Mouse (Mus musculus) right cerebral cortex, postnatal 10 days (tissue): Measurements from ENCODE around the gene Dohh.

Experiments
- DNase-seq, 2 experiments: peaks; one replicate each; pipeline ENCODE4 v3.0.0; 2021; ENCODE audit warnings: low spot score in 2 of 2

Gene Dohh

DNA sequence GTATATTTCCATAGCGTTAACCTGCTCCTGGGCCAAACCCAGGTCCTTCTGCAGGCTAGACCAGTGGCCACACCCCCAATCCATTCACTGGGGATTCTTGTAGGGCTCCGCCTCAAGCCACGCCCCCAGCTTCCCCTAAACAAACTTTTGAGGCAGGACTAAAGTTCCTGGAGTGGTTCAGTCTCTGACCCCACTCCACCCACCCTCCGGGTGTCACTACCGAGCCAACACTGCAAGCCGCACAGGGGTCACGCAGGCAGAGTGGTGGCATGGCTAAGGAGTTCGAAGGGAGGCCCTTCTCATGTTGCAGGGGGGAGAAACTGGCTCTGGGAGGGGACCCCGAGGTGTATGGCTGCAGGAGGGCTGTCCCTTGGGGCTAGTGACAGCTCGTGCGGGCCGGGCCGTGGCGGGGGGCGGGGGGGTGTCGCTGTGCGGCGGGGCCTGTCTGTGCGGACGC lies 45.4 kb downstream of the Dohh start:
- DNase-seq, result peak; percentile 81 to 84

DNA sequence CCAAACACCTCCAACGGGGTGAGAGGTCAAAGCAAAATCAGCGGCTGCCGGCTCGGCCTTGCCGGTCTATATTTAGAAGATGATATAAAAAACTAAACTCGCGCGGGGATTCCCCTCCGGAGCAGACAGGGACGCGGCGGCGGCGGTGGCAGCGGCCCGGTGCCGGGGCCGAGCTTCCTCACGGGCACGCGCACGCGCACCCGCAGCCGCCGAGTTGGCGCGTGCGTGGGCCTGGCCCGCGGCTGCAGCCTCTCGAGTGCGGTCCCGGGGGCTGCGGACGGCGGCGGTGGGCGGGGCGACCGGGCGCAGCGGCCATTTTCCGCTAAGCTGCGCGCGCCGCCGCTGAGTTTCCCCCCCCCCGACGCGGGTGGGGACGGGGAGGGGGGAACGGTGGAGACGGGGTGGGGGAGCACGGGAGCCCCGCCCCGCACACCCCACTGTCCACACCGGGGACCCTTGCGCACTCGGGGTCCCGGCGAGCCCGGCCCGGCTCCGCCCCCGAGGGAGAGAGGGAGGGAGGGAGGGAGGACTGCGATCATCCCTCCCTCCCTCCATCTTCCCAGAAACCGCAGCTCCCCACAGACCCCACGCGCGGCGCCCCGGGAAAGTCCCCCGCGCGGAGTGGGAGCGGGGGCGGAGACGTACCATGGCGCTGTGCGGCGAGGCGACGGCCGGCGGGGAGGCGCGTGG lies 46.1 kb downstream of the Dohh start:
- peak; percentile 87 for DNase-seq

DNA sequence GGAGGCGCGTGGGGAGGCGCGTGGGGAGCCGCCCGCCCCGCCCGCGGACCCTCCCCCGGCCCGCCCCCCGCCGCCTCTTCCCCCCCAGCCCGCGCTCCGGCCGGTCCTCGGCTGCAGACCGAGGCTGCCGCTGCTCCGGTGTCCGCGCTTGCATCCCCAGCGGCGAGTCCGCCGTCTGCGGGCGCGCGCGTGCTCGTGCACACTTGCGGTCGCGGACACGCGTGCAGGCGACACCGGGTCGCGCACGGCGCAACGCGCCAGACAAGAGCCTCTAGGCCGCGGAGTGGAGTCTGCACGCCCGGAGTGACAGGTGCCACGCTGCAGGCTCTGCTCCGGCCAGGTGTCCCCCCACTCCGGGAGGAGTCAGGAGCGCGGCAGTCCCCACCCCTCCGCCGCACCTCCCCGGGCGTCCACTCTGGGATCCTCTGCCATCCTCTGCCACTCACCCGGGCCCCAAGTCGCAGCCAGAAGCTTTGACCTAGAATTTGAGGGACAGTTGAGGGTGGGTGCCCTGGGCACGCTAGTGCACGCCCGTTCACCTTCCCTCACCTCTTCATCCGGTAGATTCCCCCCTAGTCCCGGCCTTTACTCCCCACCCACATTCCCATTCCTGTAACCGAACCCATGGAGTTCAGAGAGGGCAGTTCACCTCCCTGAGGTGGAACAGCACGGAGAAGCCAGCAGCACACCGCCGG lies 46.8 kb downstream of the Dohh start:
- DNase-seq, result peak; percentile 81 to 86

DNA sequence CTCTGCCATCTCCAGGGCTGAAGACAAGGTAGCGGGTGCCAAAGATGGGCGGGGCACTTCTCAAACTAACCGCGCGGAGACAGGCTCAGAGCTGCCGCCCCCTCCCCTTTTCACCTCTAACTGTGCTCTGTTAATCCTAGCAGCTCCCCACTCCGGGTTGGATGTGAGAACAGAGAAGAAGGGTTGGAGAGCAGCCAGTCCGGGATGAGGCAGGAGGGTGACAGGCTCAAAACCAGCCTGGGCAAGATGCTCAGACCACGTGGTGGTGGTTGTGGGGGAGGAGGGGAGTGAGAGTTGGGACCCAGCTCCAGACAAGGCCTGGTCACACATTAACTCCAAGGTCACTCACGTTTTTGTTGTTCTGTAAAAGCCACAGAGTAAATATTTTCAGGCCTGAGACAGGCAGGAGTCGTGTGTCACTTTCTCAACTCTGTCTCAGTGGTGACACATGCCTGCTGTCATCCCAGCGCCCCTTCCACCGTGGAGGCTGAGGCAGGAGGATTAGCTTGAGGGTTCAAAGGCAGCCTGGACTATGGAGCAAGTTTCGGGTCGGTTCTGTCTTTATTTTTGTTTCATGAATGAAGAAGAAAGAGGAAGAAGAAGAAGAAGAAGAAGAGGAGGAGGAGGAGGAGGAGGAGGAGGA lies 47.4 kb downstream of the Dohh start:
- peak; percentile 78 to 84 for DNase-seq

DNA sequence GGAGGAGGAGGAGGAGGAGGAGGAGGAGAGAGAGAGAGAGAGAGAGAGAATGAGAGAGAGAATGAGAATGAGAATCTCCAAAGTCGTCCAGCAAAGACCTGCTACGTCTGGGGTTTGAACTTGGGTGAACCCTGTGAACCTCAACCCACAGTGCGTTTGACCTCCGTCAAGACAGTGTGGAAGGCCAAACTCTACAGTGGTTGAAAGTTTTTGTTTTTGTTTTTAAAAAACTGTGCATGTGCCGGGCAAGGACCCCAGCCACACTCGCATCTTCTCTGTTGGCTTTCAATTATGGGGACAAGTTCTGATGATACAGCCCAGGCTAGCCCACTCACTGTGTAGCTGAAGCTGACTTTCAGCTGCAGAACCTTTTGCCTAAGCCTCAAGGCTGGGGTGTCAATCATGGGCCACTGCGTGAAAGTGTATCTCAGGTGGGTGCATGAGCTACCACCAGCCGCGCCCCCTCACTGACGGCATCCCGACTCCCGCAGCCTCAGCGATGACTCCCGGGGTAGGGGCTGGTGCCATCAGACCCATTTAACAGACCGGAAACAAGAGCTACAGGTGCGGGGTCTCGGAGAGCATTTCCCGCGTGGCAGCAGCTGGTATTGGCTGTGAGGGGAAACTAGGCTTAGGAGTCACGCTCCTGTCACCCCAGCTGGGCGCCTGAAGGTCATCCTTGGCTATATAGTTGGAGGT lies 48.1 kb downstream of the Dohh start:
- no peak for DNase-seq

DNA sequence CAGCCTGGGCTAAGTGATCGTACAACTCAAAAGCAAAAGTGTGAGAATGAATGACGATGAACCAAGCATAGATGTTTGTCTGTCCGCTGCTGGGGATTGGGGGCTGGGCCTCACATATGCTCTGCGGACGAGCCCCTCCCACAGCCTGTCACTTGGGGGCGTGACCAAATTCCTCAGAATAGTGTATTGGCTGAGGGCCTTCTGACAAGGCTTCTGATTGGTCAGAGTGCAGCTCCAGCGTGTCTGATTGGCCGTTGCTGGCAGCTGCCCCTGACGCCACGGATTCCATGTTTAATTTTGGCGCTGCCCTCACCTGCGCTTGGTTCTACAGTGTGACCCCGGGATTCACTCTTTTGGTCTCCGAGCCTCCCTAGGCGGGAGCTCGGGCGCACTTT lies 48.6 kb downstream of the Dohh start:
- peak; percentile 97 to 99 for DNase-seq

DNA sequence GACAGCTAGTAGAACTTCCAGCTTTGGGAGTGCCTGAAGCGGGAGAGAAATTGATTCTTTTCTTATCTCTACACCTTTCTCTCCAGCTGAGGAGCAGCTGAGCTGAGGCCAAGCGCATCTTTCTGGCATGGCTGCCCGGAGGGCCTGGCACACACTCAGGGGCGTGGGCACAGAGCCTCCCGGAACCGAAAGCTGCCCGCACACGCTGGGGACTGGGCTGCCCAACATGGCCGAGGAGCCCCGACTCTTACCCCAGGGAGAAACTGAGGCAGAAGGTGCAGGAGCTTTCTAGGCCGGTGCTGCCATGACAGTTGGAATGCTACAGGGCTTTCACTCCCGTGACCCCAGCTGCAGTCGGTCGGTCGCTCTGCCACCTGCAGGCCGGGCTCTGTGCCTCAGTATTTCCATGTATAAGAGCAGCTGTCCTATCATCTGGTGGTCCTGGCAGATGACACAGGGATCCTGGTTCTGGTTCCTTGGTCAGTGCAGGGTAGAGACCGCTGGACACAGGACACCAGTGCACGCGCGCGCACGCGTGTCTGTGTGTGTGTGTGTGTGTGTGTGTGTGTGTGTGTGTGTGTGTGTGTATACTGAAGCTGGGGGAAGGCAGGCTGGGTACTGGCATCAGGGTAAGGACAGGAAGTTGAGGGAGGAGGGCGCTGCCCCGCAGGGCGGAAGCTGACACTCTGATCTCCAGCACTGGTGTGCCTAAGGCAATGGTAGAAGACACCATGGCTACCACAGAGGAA lies 49.5 kb downstream of the Dohh start:
- peak; percentile 39 to 59 for DNase-seq

DNA sequence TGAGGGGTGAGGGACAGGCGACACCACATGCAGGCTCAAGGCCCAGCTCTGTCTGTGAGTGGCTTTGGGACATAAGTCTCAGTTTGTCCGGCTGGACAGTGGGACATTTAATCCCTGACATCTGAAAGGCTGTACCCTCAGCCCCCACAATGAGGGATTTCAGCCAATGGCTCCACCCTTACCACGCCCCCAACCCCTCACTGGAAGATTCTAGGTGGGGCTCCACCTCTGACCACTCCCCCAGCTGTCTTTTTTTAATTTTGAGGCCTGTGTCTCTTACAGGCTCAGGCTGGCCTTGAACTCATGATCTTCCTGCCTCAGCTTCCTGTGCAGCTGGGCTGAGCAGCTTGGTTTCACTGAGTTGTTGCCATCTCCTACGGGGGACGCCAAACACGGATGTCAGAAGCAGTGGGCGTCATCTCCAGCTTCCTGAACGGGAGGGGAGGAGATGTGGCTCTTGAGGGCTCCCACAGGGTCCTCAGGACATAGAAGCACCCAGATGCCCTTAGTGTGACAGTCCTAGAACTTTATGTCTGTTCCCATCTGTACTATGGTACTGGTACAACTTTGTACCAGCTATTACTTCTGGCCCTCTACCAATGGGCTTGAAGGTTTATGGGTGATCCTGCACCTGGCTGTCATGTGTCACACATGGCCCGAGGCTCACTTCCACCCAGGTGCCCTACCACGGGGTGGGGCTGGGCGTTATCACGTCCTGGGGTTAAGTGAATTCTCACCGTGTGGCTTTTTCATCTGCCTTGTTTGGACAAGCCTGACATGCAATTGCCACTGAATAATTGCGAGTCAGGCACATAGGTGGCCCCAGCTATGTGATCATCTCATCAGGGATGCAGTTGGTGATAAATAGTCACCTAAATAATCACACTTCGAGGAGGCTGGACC lies 50.4 kb downstream of the Dohh start:
- DNase-seq, result peak; percentile 20 to 41

DNA sequence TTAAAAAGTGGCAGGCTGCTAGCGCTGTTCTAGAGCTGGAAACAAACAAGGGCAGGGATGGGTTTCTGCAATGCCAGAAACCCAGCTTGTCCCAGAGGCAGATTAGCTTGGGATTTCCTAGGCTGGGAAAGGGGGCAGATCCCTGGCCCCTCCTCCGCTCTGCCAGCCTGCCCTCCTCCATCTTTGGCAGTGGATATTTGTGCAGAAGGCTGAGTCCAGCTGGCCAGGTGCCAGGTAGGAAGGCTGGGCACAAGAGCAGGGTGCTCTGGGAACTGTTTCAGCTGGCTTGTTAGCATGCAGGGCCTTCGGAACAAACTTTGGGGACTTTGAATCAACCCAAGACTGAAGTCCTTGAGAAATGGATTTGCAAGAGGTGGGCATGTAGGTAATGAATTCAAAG lies 51.2 kb downstream of the Dohh start:
- DNase-seq, result peak; percentile 90 to 92
